Mouse (Mus musculus) bone marrow, adult 2 months (tissue): Measurements from ENCODE around the gene Parp3. TPM values are rescaled to one million over a fixed set of nuclear protein-coding genes. Genes with fewer than 3 reads are reported as not detected.

ENCODE experiments used
- H3K27ac ChIP-seq: fragments of 200-500 bp; 2 replicates; pipeline ENCODE4 v1.5.1; 2012; ENCODE audit warnings: low read depth, mild to moderate bottlenecking, control low read depth, inconsistent platforms, low read length; ENCODE audit not compliant: control insufficient read depth, poor library complexity, insufficient read depth
- H3K4me1 ChIP-seq: fragments of 200-500 bp; 2 replicates; pipeline ENCODE4 v1.6.1; 2011; ENCODE audit warnings: low read length; ENCODE audit not compliant: control insufficient read depth, insufficient read depth
- H3K4me3 ChIP-seq: fragments of 200-500 bp; replicated peaks from 2 replicates; pipeline ENCODE3; 2011; ENCODE audit warnings: mild to moderate bottlenecking, low read depth, low read length, control low read depth; ENCODE audit not compliant: control insufficient read depth
- CTCF ChIP-seq: fragments of 200-500 bp; IDR thresholded peaks from 2 replicates; pipeline ENCODE4 v1.5.1; 2011; ENCODE audit warnings: low read length, control low read depth; ENCODE audit not compliant: control insufficient read depth, insufficient read depth
- POLR2A ChIP-seq: fragments of 200-500 bp; IDR thresholded peaks from 2 replicates; pipeline ENCODE4 v1.6.1; 2011; ENCODE audit warnings: low read depth, mild to moderate bottlenecking, control low read depth, low read length, borderline replicate concordance; ENCODE audit not compliant: control insufficient read depth
- WGBS: fragments of 180-500 bp; shearing (Covaris S2); methylation state at CpG from one replicate; pipeline ENCODE4 v1.1.7; 2018; 5-methylcytosine and 5-hydroxymethylcytosine counted together
- polyA plus RNA-seq: library from polyadenylated mRNA; stranded (reverse); fragments of >200 nt; gene quantifications from 2 replicates; pipeline ENCODE4 v1.2.4, GENCODE M21; 2011; ENCODE audit warnings: low replicate concordance; ENCODE audit not compliant: missing spikeins, insufficient read depth, insufficient read length

Gene Parp3
- polyA plus RNA-seq, 1 experiment, result 33.8 TPM

DNA sequence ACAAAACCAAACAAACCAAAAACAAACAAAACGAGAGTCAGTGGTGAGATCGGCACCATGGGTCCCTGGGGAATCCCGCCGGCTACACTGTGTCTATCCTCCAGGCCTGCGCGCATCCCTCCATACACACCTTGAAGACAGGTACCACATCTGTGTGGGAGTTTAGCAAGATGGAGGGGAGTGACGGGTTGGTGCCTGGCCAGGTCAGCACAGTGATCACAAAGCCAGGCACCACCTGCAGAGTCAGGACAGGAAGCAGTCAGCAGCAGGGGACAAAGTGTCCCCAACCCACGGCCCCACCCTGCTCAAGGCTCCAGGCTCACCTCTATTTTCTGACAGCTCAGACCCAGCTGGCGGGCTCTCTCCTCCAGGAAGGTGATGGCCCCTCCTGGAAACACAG, 40.2 kb downstream of the Parp3 start:
- no peak for TF ChIP-seq CTCF
- Histone ChIP-seq H3K4me1 (peaks cover 3% of the 10 kb centered on the region; the same call in 1 of the 2 replicates), H3K27ac (no peak overlapping the region), H3K4me3 (no peak overlapping the region)
- 88% methylated on average over 9 of the region's 9 CpGs for WGBS

DNA sequence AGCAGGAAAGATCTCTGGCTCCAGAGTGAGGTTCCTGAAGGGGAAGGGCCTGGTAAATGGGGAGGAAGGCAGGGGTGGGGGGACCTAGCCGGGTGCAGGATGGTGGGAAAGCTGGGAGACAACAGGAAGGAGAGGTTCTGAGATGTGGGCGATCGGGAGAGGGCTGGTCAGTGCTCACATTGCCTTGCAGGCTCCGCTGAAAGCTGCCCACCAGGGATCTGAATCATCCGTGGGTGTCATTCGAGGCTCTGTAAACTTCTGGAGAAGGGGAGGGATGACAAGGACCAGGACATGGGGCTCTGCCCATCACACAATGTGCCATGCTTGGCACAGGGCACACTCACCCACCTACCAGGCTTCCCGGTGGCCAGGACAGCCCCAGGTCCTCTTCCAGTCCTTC, 43.4 kb downstream of the Parp3 start:
- H3K4me3 ChIP-seq, result no peak overlapping the region
- no peak overlapping the region for H3K27ac ChIP-seq
- H3K4me1 ChIP-seq, result peaks cover 3% of the 10 kb centered on the region; the same call in 1 of the 2 replicates
- no peak for TF ChIP-seq CTCF
- TF ChIP-seq POLR2A, result no peak
- 68% methylated on average over 7 of the region's 7 CpGs for WGBS

DNA sequence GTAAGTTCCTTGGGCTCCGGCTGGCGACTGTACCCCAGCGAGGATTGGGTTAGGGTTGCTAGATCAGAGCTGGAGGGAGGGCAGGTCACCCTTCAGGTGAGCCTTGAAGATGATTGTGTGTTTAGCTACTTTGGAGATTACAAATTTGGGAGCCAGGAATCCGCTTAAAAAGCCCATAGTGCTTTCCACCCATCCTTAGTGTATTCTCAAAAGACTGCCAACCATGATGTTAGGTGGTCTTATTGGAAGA, 46.8 kb downstream of the Parp3 start:
- under 1% methylated on average over 4 of the region's 4 CpGs for WGBS
- no peaks in the 10 kb centered on the region; the same call in 1 of the 2 replicates for H3K4me1 ChIP-seq
- TF ChIP-seq POLR2A (no peak), CTCF (no peak)
- H3K4me3 ChIP-seq, result peak overlapping the region; percentile 76
- H3K27ac ChIP-seq, result peak overlapping the region; percentile 86

GRCm38 (mm10) chr9:106429221-106430014, 47.3 kb downstream of the Parp3 start, which contains the start of gene Rpl29:
Gene Rpl29 (plus strand): TSS chr9:106429454.
- WGBS, result under 1% methylated on average over 55 of the region's 55 CpGs

DNA sequence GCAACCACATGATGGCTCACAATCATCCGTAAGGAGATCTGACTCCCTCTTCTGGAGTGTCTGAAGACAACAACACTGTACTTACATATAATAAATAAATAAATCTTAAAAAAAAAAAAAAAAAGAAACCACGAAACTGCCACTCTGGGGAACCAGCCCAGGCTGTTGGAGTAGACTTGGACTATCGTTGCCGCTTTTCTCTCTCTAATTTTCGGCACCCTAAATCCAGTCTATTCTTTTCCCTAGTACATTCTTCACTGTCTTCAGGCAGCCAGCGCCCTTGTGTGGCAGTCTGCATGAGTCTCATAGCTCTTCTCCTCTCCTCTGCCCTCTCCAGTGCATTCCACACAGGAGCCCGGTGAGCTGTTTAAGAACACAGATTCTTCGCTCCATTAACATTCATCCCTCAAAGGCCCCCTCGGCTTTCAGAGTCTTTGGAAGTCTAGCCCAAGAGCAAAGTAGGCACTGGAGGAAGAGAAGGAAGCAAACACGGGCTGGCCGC, 48.0 kb downstream of the Parp3 start:
- TF ChIP-seq CTCF, result no peak
- no peak for TF ChIP-seq POLR2A
- Histone ChIP-seq H3K4me1 (no peaks in the 10 kb centered on the region; the same call in 1 of the 2 replicates), H3K27ac (peak overlapping the region; percentile 53), H3K4me3 (peak overlapping the region; percentile 73)
- 4% methylated on average over 11 of the region's 11 CpGs for WGBS

More at GRCm38 (mm10) chr9:106429221-106430014, 47.3 kb downstream of the Parp3 start, which contains the start of gene Rpl29:
- Histone ChIP-seq H3K4me3 (peak within 1 kb of the TSS; percentile 76), H3K4me1 (no peaks in the 10 kb centered on the region; the same call in 1 of the 2 replicates), H3K27ac (peak within 1 kb of the TSS; percentile 86)
- TF ChIP-seq CTCF (no peak), POLR2A (peak; percentile 72; the same call in 1 of the 2 replicates)

DNA sequence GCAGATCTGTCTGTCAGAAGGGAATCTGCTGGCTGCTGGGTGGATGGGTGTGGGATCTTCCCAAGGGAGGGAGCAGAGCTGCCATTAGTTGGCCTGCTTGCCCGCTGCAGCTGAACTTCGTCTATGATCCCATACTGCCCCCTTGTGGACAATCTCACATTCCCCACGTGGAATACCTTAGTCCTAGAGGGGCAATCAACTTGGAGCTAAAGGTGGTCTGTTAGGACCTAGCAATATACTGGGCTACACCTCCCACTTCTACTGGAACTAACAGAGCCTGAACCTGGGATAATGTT, 54.9 kb downstream of the Parp3 start:
- Histone ChIP-seq H3K27ac (no peak overlapping the region), H3K4me3 (no peak overlapping the region), H3K4me1 (no peaks in the 10 kb centered on the region)
- 0% methylated on average over 3 of the region's 3 CpGs for WGBS
- TF ChIP-seq POLR2A (no peak), CTCF (peak; percentile 94)

- TF ChIP-seq CTCF (no peak), POLR2A (no peak)
Measured at GRCm38 (mm10) chr9:106421033-106421864, 55.5 kb downstream of the Parp3 start.

GRCm38 (mm10) chr9:106420608-106421007, 56.1 kb downstream of the Parp3 start:
- no peak for TF ChIP-seq CTCF
- no peak for TF ChIP-seq POLR2A
- H3K4me1 ChIP-seq, result no peaks in the 10 kb centered on the region
- 2% methylated on average over 2 of the region's 2 CpGs for WGBS
- H3K27ac ChIP-seq, result no peak overlapping the region
- no peak overlapping the region for H3K4me3 ChIP-seq

More at GRCm38 (mm10) chr9:106421033-106421864, 55.5 kb downstream of the Parp3 start:
- WGBS, result 13% methylated on average over 18 of the region's 18 CpGs
- no peak overlapping the region for H3K27ac ChIP-seq
- no peaks in the 10 kb centered on the region for H3K4me1 ChIP-seq
- no peak overlapping the region for H3K4me3 ChIP-seq

Other genes starting within 250 kb of the Parp3 start
- gene Alas1, start 228.3 kb downstream of the Parp3 start, polyA plus RNA-seq, result 22.5 and 59.7 TPM in 2 replicates
- 45.1 and 46.9 TPM in 2 replicates for gene Poc1a, start 195.9 kb downstream of the Parp3 start, polyA plus RNA-seq
- 3.8 and 11.6 TPM in 2 replicates for gene Dusp7, start 108.3 kb downstream of the Parp3 start, polyA plus RNA-seq
- 121 and 145 TPM in 2 replicates for gene Rpl29, start 47.5 kb downstream of the Parp3 start, polyA plus RNA-seq
- gene Acy1, start 38.6 kb downstream of the Parp3 start, polyA plus RNA-seq, result 9.5 and 15.5 TPM in 2 replicates
- 4.9 and 6.5 TPM in 2 replicates for gene Abhd14b, start 29.5 kb downstream of the Parp3 start, polyA plus RNA-seq
- gene Abhd14a, start 29.3 kb downstream of the Parp3 start, polyA plus RNA-seq, result 4.4 and 16.3 TPM in 2 replicates
- gene Pcbp4, start 23.7 kb downstream of the Parp3 start, polyA plus RNA-seq, result 7.3 and 19.2 TPM in 2 replicates
- gene Gpr62, start 11.0 kb downstream of the Parp3 start, polyA plus RNA-seq, result not detected in 2 replicates
- gene Rrp9, start 986 bp downstream of the Parp3 start, polyA plus RNA-seq, result 37.0 and 38.2 TPM in 2 replicates
- gene Iqcf1, start 23.0 kb upstream of the Parp3 start, polyA plus RNA-seq, result not detected in 2 replicates
- gene Iqcf5, start 37.6 kb upstream of the Parp3 start, polyA plus RNA-seq, result not detected in 2 replicates
- not detected in 2 replicates for gene Iqcf3, start 84.7 kb upstream of the Parp3 start, polyA plus RNA-seq
- not detected in 2 replicates for gene Iqcf4, start 94.0 kb upstream of the Parp3 start, polyA plus RNA-seq
- gene Iqcf6, start 149.6 kb upstream of the Parp3 start, polyA plus RNA-seq, result not detected in 2 replicates
- gene Grm2, start 179.1 kb upstream of the Parp3 start, polyA plus RNA-seq, result not detected in 2 replicates
- 8.8 and 12.5 TPM in 2 replicates for gene Tex264, start 209.0 kb upstream of the Parp3 start, polyA plus RNA-seq